Mouse (Mus musculus) T-helper 1 cell (primary cell): ENCODE results near the gene Lpcat2b.
"Not testable (repeated sequence)": the region's sequence is repeated elsewhere in the genome, so short reads cannot be mapped to it uniquely, and the experiment has no call there.

Source experiments
- in situ Hi-C: fragments of 300-600 bp; cut with MboI, MseI; formaldehyde crosslinking; loops from one replicate; pipeline ENCODE4 v1.15.1; 2025; ENCODE audit warnings: high pct_unique_total_duplicates

Gene Lpcat2b

DNA sequence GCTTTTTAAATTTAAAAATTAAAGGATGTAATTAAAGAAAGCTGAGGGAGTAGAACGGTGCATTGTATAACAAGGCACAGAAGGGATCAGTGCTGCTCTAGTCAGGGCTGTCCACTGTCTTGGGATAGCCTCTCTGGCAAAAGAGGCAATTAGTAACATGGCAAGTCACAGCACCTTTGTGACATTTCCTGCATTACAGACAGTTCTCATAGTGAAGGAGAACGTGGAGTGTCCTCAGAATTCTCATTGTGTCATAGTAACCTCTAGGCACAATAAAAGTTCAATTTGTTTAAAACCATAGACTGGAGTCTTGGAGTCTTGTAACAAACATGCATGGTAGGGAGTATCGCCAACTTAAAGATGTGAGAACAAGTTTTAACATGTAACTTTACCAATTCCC lies at the start of gene Lpcat2b:
Gene Lpcat2b, plus strand, starts transcription at position 301 of the 400 bp plus-strand sequence.
- in situ Hi-C loops = no loop called here

DNA sequence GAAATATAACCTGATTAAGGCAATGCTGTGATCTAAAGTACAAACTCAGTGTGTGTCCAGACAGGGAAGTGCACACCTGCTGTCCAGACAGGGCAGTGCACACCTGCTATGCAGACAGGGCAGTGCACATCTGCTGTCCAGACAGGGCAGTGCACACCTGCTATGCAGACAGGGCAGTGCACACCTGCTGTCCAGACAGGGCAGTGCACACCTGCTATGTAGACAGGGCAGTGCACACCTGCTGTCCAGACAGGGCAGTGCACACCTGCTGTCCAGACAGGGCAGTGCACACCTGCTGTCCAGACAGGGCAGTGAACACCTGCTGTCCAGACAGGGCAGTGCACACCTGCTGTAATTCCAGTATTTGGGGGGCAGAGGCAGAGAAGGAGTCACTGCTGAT lies 44.9 kb upstream of the Lpcat2b start:
- in situ Hi-C loops = not testable (repeated sequence)

- in situ Hi-C loops = no loop called here
Measured at GRCm38 (mm10) chr5:107387788-107388187, 43.6 kb upstream of the Lpcat2b start.

DNA sequence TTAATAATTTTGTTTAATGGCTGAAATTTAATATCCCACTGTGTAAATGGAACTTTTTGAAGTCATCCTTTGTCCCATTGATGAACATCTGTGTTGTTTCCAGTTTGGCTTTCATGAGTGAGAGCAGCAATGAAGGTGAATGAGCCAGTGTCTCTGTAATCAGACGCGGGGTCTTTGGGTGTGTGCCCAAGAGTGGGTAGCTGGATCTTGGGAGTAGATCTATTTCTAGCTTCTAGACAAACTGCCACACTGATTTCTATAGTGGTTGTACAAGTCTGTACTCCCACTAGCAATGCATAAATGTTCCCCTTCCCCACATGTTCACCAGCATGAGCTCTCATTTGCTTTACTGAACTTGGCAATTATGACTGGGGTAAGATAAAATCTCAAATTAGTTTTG lies 42.0 kb upstream of the Lpcat2b start:
- in situ Hi-C loops = no loop called here

DNA sequence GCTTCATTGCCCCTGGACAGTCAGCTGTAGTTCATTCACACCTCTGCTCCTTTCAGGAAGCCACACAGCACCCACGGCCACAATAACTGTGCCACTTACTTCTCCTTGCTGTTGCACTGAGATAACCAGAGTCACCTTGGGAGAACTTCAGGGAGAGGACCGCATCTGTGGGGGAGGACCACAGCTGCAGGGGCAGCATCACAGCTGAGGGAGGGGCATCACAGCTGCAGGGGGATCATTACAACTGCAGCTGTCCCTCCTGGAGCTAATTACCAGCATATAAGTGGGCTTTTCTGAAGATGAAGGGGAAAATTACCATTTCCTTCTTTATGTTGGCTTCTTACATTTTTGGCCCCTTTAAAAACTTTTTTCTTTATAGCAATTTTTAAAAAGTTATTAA lies 36.9 kb upstream of the Lpcat2b start:
- in situ Hi-C loops = no loop called here

DNA sequence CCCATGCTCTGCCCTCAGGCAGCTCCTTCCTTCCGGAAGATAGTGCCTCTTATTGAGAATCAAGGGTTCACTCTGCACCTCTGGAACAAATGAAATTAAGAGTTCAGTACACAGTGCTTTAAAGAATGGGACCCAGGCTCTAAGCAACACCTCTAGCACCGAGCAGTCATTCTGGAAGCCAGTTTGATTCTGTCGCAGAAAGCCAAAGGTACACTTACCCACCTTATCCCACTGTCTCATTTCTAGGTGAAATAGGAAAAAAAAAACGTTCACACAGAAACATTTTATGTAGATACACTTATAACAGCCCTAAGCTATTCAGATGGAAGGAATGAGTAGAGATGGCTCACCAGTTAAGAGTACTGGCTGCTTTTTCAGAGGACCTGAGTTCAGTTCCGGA lies 28.9 kb upstream of the Lpcat2b start, which contains the start of gene Ephx4:
Gene Ephx4, plus strand, starts transcription at position 301 of the 400 bp plus-strand sequence.
- in situ Hi-C loops = no loop called here

- in situ Hi-C loops = no loop called here
Measured at GRCm38 (mm10) chr5:107403011-107403946, 28.1 kb upstream of the Lpcat2b start.

DNA sequence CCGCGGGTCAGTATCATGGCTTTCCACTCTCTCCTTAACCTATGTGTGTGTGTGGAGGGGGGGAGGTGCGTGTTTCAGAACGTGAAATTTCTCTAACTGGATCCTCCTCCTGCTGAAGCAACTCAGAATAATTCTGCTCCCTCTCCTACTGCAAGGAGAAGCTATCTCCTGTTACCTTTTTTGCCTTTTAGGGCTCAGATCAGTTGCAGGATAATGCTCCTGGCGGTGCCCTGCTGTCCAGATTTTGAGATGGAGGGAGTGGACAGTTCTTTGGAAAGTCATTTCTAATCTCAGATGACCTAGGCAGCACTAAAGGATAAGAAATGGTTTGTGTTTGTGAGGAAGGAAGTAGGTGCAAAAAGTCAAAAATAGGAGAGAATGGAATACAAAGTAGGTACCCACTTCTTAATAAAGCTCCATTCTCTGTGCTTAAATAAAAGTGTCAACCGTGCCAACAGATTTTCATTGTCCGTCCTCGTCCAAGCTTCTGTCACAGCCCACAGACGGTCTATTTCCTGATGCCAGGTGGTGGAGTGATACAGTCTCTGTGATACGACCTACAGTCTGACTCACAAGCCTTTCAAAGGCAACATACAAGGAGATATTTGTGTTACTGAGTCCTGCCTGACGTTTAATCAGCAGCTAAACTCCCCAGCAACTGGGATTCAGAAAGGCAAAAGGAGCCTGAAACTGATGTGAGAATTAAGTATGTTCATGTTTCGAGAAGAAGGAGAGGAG lies 27.2 kb upstream of the Lpcat2b start:
- in situ Hi-C loops = no loop called here

GRCm38 (mm10) chr5:107405361-107405760 lies 26.0 kb upstream of the Lpcat2b start:
- in situ Hi-C loops = no loop called here

GRCm38 (mm10) chr5:107410305-107410704 lies 21.0 kb upstream of the Lpcat2b start:
- in situ Hi-C loops = no loop called here

DNA sequence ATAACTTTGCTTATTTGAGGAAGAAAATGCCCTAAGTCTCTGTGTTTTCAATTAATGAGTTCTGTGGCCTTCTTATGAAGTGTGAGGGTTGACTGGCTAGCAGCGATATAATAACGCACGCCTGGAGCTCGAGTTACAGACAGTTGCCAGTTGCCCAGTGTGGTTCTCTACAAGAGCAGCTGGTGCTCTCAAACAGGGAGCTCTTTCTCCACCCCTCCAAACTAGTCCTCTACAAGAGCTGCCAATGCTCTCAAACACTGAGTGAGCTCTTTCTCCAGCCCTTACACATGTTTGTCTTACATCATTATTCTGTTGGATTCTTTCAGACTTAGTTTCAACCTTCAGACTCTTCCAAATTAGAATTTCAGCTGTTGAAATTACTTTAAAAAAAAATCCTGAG lies 20.0 kb upstream of the Lpcat2b start:
- in situ Hi-C loops = no loop called here

DNA sequence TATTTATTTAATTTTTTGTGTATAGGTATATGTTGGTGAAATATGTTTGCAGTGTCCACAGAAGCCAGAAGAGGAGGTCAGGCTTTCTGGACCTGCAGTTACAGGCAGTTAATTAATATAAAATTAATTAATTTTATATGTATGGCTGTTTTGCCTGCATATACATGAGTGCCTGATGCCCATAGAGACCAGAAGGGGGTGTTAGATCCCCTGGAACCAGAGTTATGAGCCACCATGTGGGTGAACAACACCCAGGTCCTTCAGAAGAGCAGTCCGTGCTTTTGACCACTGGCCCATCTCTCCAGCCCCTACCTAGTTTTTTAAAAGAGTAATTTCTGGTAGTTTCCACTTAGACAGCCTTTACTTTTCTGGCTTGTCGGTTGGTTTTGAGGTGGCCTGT lies 19.1 kb upstream of the Lpcat2b start:
- in situ Hi-C loops = no loop called here

GRCm38 (mm10) chr5:107415098-107415497 lies 16.3 kb upstream of the Lpcat2b start:
- in situ Hi-C loops = no loop called here

DNA sequence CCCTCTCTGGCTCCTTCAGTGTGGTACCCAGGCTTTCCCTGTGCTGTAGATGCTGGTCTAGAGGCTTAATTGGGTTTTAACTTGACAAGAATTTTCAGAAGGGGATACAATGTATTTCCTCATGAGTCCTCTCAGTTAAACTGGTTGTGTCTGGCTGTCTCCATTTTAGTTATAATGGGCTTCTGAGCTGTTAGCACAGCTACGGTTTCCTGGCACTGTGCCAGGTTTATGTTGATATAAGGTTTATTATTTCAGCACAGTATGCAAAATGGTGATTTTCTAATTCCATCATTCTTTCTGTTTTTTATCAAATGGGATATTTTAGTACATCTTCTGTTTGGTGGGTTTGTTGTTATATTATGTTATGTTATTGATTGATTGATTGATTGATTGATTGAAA lies 9.7 kb upstream of the Lpcat2b start:
- in situ Hi-C loops = no loop called here

DNA sequence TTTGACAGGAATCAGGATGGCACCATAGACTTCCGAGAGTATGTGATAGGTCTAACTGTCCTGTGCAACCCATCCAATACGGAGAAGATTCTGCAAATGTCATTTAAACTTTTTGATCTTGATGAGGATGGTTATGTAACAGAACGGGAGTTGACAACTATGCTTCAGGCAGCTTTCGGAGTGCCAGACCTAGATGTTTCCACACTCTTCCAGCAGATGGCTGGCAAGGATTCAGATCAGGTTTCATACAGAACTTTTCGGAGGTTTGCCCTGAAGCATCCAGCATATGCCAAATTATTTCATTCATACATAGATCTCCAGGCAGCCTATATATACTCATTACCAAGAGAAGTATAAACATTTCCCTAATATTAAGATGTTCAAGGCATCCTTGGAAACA lies 2.7 kb downstream of the Lpcat2b start:
- in situ Hi-C loops = no loop called here

GRCm38 (mm10) chr5:107436185-107436584 lies 4.8 kb downstream of the Lpcat2b start:
- in situ Hi-C loops = no loop called here

- in situ Hi-C loops = no loop called here
Measured at GRCm38 (mm10) chr5:107436587-107437209, 5.3 kb downstream of the Lpcat2b start.

DNA sequence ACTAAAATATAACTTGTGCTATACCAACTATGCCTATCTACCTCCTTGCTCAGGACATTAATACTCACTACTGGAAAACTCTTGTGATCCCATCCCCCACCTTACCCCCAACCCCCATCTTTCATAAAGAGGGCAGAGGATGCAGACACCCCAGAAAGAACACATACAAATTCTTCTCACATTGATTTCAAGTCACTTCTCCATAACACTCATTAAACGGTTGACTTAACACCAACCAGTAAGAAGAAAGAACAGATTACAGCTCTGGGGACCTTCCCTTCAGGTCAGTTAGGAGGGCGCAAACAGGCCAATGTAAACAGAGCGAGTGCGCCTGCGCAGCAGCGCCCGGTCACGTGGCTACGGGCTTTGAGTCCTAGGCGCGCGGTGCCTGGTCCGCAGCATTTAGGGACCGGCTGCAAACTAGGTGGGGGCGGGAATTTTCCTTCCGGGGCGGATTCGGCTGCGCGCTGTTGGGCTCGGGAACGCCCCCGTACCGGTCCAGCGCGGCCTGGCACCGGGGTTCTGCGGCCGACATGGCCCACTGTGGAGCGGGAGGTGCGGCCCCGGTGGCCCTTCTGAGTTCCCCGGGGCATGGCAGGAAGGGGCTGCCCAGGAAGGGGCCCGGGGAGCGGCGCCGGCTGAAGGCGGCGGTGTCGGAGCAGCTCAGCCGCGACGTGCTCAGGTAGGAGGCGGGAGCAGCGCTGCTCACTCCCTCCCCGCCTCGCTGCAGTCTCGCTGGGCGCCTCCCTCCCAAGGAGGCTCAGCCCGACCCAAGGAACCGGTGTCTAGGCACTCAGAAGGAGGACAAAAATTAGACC lies 6.3 kb downstream of the Lpcat2b start, which contains the start of gene Btbd8:
Gene Btbd8, plus strand, starts transcription at position 534 of the 818 bp plus-strand sequence.
- in situ Hi-C loops = no loop called here

DNA sequence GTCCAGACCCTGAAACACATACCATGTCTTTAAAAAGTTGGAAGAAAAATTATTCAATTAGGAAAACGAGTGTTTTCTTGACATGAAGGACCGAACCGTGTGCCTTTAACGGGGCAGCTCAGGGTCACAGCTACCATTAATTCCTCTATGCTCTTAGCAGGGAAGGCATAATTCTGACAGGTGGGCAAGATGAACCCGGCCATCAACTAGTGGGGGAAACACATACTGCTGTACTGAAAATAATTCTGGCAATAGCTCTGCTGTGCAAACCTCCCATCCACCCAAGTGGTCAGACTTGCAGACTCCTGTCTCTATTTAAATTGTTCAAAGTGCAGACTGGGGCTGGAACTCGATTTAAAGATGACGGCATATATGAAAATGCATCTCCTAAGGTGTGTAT lies 7.0 kb downstream of the Lpcat2b start:
- in situ Hi-C loops = no loop called here

GRCm38 (mm10) chr5:107441881-107442280 lies 10.5 kb downstream of the Lpcat2b start:
- in situ Hi-C loops = no loop called here

DNA sequence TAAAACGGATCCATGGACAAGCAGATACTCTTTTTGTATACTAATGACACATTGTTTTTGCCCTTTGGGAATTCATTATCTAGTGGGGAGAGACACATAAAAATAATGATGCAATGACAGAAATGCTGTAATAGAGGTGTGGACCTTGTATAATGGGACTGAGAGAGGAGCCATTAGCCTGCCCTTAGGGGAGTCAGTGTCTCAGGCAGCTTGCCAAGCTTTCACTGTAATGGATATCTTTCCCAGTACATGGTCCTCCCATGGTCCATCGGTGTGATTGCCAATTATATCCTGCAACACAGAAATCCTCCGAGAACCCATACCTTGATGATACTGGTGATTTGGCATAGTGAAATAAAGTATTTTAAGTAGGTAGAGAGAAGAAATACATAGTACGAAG lies 12.9 kb downstream of the Lpcat2b start:
- in situ Hi-C loops = no loop called here
